Mouse (Mus musculus) lung, embryonic 14.5 days (tissue): ENCODE results near the gene Cop1. TPM values are rescaled to one million over a fixed set of nuclear protein-coding genes. Genes with fewer than 3 reads are reported as not detected.
A peak's percentile ranks its signal among the peaks of the same experiment; 100 is the strongest.
"Not testable (repeated sequence)": the region's sequence is repeated elsewhere in the genome, so short reads cannot be mapped to it uniquely, and the experiment has no call there.

Source experiments
- ATAC-seq: fragments of 200-750 bp; cut with Nextera tagmentation; 2 replicates; pipeline ENCODE4 v1.8.0; 2017; ENCODE audit warnings: mild to moderate bottlenecking, moderate TSS enrichment, moderate library complexity; ENCODE audit not compliant: insufficient read depth
- DNase-seq: peaks from one replicate; pipeline ENCODE4 v3.0.0-alpha.2; 2015
- H3K27ac ChIP-seq: fragments of 300-500 bp; sonication (generic); 2 replicates; pipeline ENCODE4 v1.5.1; 2014; ENCODE audit warnings: low read depth, mild to moderate bottlenecking, moderate library complexity
- H3K27me3 ChIP-seq: fragments of 300-500 bp; sonication (generic); 2 replicates; pipeline ENCODE4 v1.6.1; 2014; ENCODE audit warnings: low read length, control low read depth; ENCODE audit not compliant: insufficient read depth
- H3K36me3 ChIP-seq: fragments of 300-500 bp; sonication (generic); 2 replicates; pipeline ENCODE4 v1.6.1; 2014; ENCODE audit warnings: control low read depth; ENCODE audit not compliant: insufficient read depth
- H3K4me1 ChIP-seq: fragments of 300-500 bp; sonication (generic); 2 replicates; pipeline ENCODE4 v1.6.1; 2014; ENCODE audit warnings: antibody characterized with exemption, control low read depth; ENCODE audit not compliant: insufficient read depth
- H3K4me2 ChIP-seq: fragments of 300-500 bp; sonication (generic); 2 replicates; pipeline ENCODE4 v1.6.1; 2014; ENCODE audit warnings: mild to moderate bottlenecking
- H3K4me3 ChIP-seq: fragments of 300-500 bp; sonication (generic); 2 replicates; pipeline ENCODE4 v1.5.1; 2014; ENCODE audit warnings: low read depth, low read length
- H3K9ac ChIP-seq: fragments of 300-500 bp; sonication (generic); 2 replicates; pipeline ENCODE4 v1.6.1; 2014
- H3K9me3 ChIP-seq: fragments of 300-500 bp; sonication (generic); 2 replicates; pipeline ENCODE4 v1.6.1; 2016; ENCODE audit warnings: low read depth, low read length, control low read depth
- CTCF ChIP-seq: IDR thresholded peaks from 2 replicates; pipeline ENCODE4 v1.5.1; 2016; ENCODE audit warnings: antibody characterized with exemption, low read depth
- WGBS: fragments of 180-500 bp; shearing (Covaris S2); extraction: QIAGEN DNeasy Blood & Tissue Kit; methylation state at CpG from one replicate; pipeline ENCODE4 v1.1.7; 2014; 5-methylcytosine and 5-hydroxymethylcytosine counted together
- polyA plus RNA-seq: library from polyadenylated mRNA; unstranded; fragments of >200 nt; fragmentation: Nextera tagmentation; extraction: Ambion mirVana; gene quantifications from 2 replicates; pipeline ENCODE4 v1.2.1, GENCODE M21; 2014

The Cop1 gene
- polyA plus RNA-seq, result 125 and 137 TPM in 2 replicates

GRCm38 (mm10) chr1:159231781-159232571 lies at the start of gene Cop1:
Gene Cop1, plus strand, starts transcription at chr1:159232320.
- H3K36me3 ChIP-seq, H3K27me3 ChIP-seq, H3K4me1 ChIP-seq, H3K9me3 ChIP-seq: not testable (repeated sequence)
- H3K27ac ChIP-seq, result peak within 1 kb of the TSS; percentile 91
- peak; percentile 98 for ATAC-seq
- H3K9ac ChIP-seq, result peak within 1 kb of the TSS; percentile 81
- peak within 1 kb of the TSS; percentile 69 for H3K4me3 ChIP-seq
- DNase-seq, result peak; percentile 96
- under 1% methylated on average over 74 of the region's 97 CpGs for WGBS
- H3K4me2 ChIP-seq, result peak within 1 kb of the TSS; percentile 68

GRCm38 (mm10) chr1:159186741-159187140 lies 45.4 kb upstream of the Cop1 start:
- Histone ChIP-seq H3K4me2 (no peak overlapping the region), H3K4me1 (no peaks in the 10 kb centered on the region), H3K27me3 (no peaks in the 10 kb centered on the region), H3K9ac (no peak overlapping the region), H3K36me3 (no peaks in the 10 kb centered on the region), H3K9me3 (no peaks in the 10 kb centered on the region), H3K4me3 (no peak overlapping the region), H3K27ac (no peak overlapping the region)
- 71% methylated on average over 3 of the region's 3 CpGs for WGBS
- no peak for TF ChIP-seq CTCF
- no peak for ATAC-seq
- DNase-seq, result no peak

- H3K4me1 ChIP-seq, result no peaks in the 10 kb centered on the region
- no peak for TF ChIP-seq CTCF
- H3K9me3 ChIP-seq, result no peaks in the 10 kb centered on the region
- ATAC-seq (no peak), DNase-seq (no peak)
- no peak overlapping the region for H3K4me2 ChIP-seq
- H3K27me3 ChIP-seq, result no peaks in the 10 kb centered on the region
- WGBS, result 70% methylated on average over 3 of the region's 3 CpGs
- H3K4me3 ChIP-seq, result no peak overlapping the region
- no peak overlapping the region for H3K9ac ChIP-seq
- no peak overlapping the region for H3K27ac ChIP-seq
- H3K36me3 ChIP-seq, result no peaks in the 10 kb centered on the region
These were observed 33.5 kb upstream of the Cop1 start for GRCm38 (mm10) chr1:159198603-159199002.

- H3K4me2 ChIP-seq, result no peak overlapping the region
- ATAC-seq (no peak), DNase-seq (no peak)
- H3K27ac ChIP-seq, result no peak overlapping the region
- H3K9me3 ChIP-seq, result no peaks in the 10 kb centered on the region
- no peaks in the 10 kb centered on the region for H3K27me3 ChIP-seq
- H3K4me3 ChIP-seq, result no peak overlapping the region
- TF ChIP-seq CTCF, result no peak
- H3K4me1 ChIP-seq, result no peaks in the 10 kb centered on the region
- no peaks in the 10 kb centered on the region for H3K36me3 ChIP-seq
- H3K9ac ChIP-seq, result no peak overlapping the region
- 53% methylated on average over 3 of the region's 3 CpGs for WGBS
These were observed 32.5 kb upstream of the Cop1 start for GRCm38 (mm10) chr1:159199606-159200005.

GRCm38 (mm10) chr1:159201220-159201619 lies 30.9 kb upstream of the Cop1 start:
- no peak overlapping the region for H3K9ac ChIP-seq
- ATAC-seq (no peak), DNase-seq (no peak)
- H3K4me2 ChIP-seq, result no peak overlapping the region
- no peaks in the 10 kb centered on the region for H3K4me1 ChIP-seq
- H3K4me3 ChIP-seq, result no peak overlapping the region
- no peaks in the 10 kb centered on the region for H3K36me3 ChIP-seq
- no peaks in the 10 kb centered on the region for H3K9me3 ChIP-seq
- H3K27ac ChIP-seq, result no peak overlapping the region
- TF ChIP-seq CTCF, result no peak
- H3K27me3 ChIP-seq, result no peaks in the 10 kb centered on the region

- no peaks in the 10 kb centered on the region for H3K4me1 ChIP-seq
- WGBS, result 70% methylated on average over 4 of the region's 4 CpGs
- H3K36me3 ChIP-seq, result no peaks in the 10 kb centered on the region
- no peak overlapping the region for H3K4me2 ChIP-seq
- H3K9me3 ChIP-seq, result no peaks in the 10 kb centered on the region
- no peaks in the 10 kb centered on the region for H3K27me3 ChIP-seq
- H3K9ac ChIP-seq, result no peak overlapping the region
- ATAC-seq, result no peak
- no peak overlapping the region for H3K27ac ChIP-seq
- no peak overlapping the region for H3K4me3 ChIP-seq
- no peak for DNase-seq
- no peak for TF ChIP-seq CTCF
These were observed 20.4 kb upstream of the Cop1 start for GRCm38 (mm10) chr1:159211711-159212110.

- H3K4me3 ChIP-seq, result no peak overlapping the region
- H3K9ac ChIP-seq, result no peak overlapping the region
- no peak overlapping the region for H3K27ac ChIP-seq
- ATAC-seq (no peak), DNase-seq (no peak)
- H3K27me3 ChIP-seq, result no peaks in the 10 kb centered on the region
- no peak overlapping the region for H3K4me2 ChIP-seq
- H3K9me3 ChIP-seq, result no peaks in the 10 kb centered on the region
- no peak for TF ChIP-seq CTCF
- no peaks in the 10 kb centered on the region for H3K4me1 ChIP-seq
- WGBS, result 85% methylated on average over 4 of the region's 4 CpGs
- no peaks in the 10 kb centered on the region for H3K36me3 ChIP-seq
These were observed 14.7 kb upstream of the Cop1 start for GRCm38 (mm10) chr1:159217437-159217836.
